Mouse (Mus musculus) spleen, adult 2 months (tissue): ENCODE data around the gene Tmem136.

Experiments
- CTCF ChIP-seq: fragments of 200-500 bp; IDR thresholded peaks from 2 replicates; pipeline ENCODE4 v1.5.1; 2011; ENCODE audit warnings: mild to moderate bottlenecking, inconsistent platforms; ENCODE audit not compliant: insufficient read depth, insufficient read length, insufficient replicate concordance; ENCODE audit errors: extremely low read depth
- POLR2A ChIP-seq: fragments of 200-500 bp; IDR thresholded peaks from 2 replicates; pipeline ENCODE4 v1.6.1; 2011; ENCODE audit warnings: low read depth, low read length, inconsistent platforms

DNA sequence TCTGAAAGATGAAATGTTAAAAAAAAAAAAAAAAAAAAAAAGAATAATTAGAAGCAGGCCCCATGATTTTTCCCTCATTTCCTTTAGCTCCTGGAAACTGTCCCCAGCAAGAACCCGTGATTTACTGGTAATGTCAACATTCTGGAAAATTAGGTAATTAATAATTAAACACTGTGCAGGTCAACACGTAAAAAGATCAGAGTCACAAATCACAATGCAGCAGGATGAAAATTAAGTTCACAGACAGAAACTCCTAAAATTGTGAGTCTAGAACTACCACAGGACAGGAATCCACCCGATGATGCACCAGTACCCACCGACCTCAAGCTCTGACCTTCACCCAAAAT is 11.9 kb downstream of the Tmem136 start:
- no peak for TF ChIP-seq POLR2A
- no peak for TF ChIP-seq CTCF
